Mouse (Mus musculus) adrenal gland, postnatal 10 days (tissue): ENCODE results near the gene Kbtbd2. TPM values are rescaled to one million over a fixed set of nuclear protein-coding genes. Genes with fewer than 3 reads are reported as not detected.

Experiments used
- DNase-seq: peaks from one replicate; pipeline ENCODE4 v3.0.0; 2021; ENCODE audit warnings: mixed read lengths
- total RNA-seq, 2 experiments: library from RNA; stranded (reverse); gene quantifications; 2 replicates each; pipeline ENCODE4 v1.2.3; 2021

The Kbtbd2 gene
- total RNA-seq, 2 experiments from 2014 or later: 36.2 to 36.7 TPM

DNA sequence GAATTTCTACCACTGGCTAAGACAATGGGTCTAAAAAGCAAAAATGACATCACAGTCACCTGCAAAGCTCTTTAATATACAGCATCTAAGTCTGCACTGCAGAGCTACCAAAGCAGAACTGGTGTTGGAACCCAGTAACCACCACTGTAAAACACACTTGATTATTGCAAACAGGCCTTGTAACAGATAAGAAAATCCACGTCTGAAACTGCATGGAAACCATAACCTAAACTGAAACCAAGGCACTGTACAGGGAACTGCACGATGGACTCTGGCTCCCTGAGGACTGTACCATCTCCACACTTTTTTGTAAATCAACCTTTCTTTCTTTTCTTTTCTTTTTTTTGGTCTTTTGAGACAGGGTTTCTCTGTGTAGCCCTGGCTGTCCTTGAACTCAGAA, 9.9 kb downstream of the Kbtbd2 start:
- DNase-seq: no peak

GRCm38 (mm10) chr6:56785068-56785467, 12.5 kb downstream of the Kbtbd2 start:
- no peak for DNase-seq

GRCm38 (mm10) chr6:56783561-56784272, 13.9 kb downstream of the Kbtbd2 start:
- DNase-seq: no peak

DNA sequence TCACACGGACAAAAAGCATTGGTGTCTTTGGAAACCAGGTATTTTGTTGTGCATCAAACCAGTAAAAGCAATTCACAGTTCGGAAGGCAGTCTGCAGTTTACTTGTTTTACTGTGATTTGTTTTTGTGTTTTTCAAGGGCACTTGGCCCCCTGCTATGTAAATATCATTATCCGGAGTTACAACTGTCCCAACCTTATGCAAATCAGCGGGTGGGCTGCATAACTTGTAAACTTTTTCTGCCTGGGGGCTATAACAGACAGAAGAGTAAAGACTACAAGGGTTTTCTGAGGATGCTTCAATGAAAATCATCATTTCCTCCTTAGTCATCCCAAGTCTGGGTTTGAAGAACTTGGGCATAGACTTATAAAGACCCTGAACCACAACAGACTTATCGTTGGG, 18.0 kb downstream of the Kbtbd2 start:
- no peak for DNase-seq

- no peak for DNase-seq
Observed at GRCm38 (mm10) chr6:56775816-56776215, 21.8 kb downstream of the Kbtbd2 start.

DNA sequence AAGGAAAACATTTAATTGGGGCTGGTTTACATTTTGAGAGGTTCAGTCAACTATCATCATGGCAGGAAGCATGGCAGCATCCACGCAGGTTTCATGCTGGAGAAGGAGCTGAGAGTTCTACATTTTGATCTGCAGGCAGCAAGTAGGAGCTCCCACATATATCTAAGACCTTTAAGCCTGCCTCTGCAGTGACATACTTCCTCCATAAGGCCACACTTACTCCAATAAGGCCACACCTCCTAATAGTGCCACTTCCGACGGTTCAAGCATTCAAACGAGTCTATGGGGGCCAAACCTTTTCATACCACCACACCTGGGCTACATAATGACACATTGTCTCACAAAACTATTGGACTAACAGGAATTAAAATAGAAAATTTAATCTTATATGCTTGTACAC, 31.9 kb downstream of the Kbtbd2 start:
- no peak for DNase-seq

- no peak for DNase-seq
Observed at GRCm38 (mm10) chr6:56765265-56765664, 32.3 kb downstream of the Kbtbd2 start.

DNA sequence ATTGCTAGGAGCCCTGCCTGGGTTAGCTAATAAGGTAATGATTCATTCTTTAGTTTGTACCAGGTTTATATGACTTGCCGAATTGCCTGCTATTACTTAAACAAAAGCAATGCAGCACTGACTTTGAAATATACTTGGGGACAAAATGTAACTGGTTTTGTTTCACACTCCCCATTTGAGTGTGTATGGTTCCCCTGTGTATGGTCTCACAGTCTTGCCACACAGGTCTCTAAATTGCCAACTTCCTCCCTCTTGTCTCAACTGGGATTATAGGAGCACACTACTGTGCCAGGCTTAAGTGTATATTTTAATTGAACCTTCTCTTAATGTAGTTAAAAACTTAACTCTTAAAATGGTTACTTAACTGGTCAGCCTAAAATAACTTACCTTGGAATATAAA, 38.3 kb downstream of the Kbtbd2 start:
- no peak for DNase-seq

GRCm38 (mm10) chr6:56756117-56756516, 41.5 kb downstream of the Kbtbd2 start:
- no peak for DNase-seq

- no peak for DNase-seq
Observed at GRCm38 (mm10) chr6:56753719-56754118, 43.9 kb downstream of the Kbtbd2 start.

GRCm38 (mm10) chr6:56745950-56746543, 51.6 kb downstream of the Kbtbd2 start:
- peak; percentile 14 for DNase-seq

- DNase-seq: no peak
Observed at GRCm38 (mm10) chr6:56732545-56732944, 65.1 kb downstream of the Kbtbd2 start.

Other genes with a start within 250 kb of the Kbtbd2 start
- gene Pde1c, start 228.7 kb downstream of the Kbtbd2 start, total RNA-seq: under 1 TPM; 0.42 to 0.61 TPM
- 10 to 100 TPM; 36.3 to 43.7 TPM for gene Lsm5, start 93.1 kb downstream of the Kbtbd2 start, total RNA-seq
- 10 to 100 TPM; 18.8 to 21.0 TPM for gene Avl9, start 82.9 kb downstream of the Kbtbd2 start, total RNA-seq
- 10 to 100 TPM; 92.6 to 92.7 TPM for gene Fkbp9, start 34.2 kb upstream of the Kbtbd2 start, total RNA-seq
- 10 to 100 TPM; 24.8 to 29.0 TPM for gene Nt5c3, start 126.1 kb upstream of the Kbtbd2 start, total RNA-seq
- under 1 TPM; 0.30 to 0.36 TPM for gene Vmn1r4, start 126.2 kb upstream of the Kbtbd2 start, total RNA-seq
- gene Vmn1r5, start 172.5 kb upstream of the Kbtbd2 start, total RNA-seq: not detected
- not detected for gene Vmn1r6, start 199.4 kb upstream of the Kbtbd2 start, total RNA-seq
- gene Vmn1r7, start 227.5 kb upstream of the Kbtbd2 start, total RNA-seq: not detected
- gene Vmn1r8, start 234.5 kb upstream of the Kbtbd2 start, total RNA-seq: not detected